Mouse (Mus musculus): ENCODE measurements around the gene Psmb11. TPM values are rescaled to one million over a fixed set of nuclear protein-coding genes. Genes with fewer than 3 reads are reported as not detected.

The Psmb11 gene
- polyA plus RNA-seq, 1 experiment = not detected

GRCm38 (mm10) chr14:54616226-54616825 is 4.9 kb upstream of the Psmb11 start:
- no peak overlapping the region for H3K4me3 ChIP-seq (ENCODE audit: insufficient read depth, low read length)

DNA sequence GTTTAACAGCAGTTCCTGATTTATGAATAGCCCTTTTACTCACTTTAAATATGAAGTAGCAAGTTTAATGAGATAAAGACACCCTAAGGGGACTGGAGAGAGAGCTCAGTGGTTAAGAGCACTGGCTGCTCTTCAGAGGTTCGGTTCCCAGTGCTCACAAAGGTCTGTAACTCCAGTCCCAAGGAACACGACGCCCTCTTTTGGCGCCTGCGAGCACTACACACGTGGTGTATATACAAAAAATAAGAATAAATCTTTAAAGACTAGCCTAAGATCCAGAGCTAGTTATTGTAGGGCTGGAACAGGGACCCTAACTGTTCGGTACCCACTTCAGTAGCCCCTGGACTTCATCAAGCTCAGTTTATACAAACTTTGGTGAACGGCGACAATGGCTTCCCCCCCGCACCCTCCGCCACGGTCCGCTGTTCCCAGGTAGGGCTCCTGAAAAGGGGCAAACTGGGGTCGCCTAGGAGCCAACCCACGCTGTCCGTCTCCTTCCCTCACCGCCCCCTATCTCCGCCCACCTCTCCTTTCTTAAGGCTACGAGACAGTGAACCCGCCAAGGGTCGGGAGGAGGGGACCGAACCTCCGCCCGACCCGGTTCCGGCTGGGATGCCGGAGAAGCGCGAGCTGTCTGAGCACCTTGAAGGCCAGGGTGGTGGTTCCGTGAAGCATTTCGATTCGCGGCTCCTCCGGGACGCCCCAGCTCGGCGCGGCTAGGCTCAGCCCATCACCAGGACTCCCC is 3.9 kb upstream of the Psmb11 start:
- peak overlapping the region; percentile 91 for H3K4me3 ChIP-seq (ENCODE audit: insufficient read depth, low read length)
- TF ChIP-seq POLR2A (IDR thresholded peaks at IDR 0.05; ENCODE audit: low read depth, low read length) (no peak), CTCF (IDR thresholded peaks at IDR 0.05; ENCODE audit: borderline replicate concordance, insufficient read depth, low read length) (no peak)
- peaks cover 3% of the 10 kb centered on the region; the same call in 1 of the 2 replicates for H3K4me1 ChIP-seq (ENCODE audit: control insufficient read depth, insufficient read depth, low read length)
- H3K27ac ChIP-seq (ENCODE audit: insufficient read depth, low read length) = no peak overlapping the region

More at GRCm38 (mm10) chr14:54616226-54616825, 4.9 kb upstream of the Psmb11 start:
- Histone ChIP-seq H3K4me1 (ENCODE audit: control insufficient read depth, insufficient read depth, low read length) (peaks cover 3% of the 10 kb centered on the region; the same call in 1 of the 2 replicates), H3K27ac (ENCODE audit: insufficient read depth, low read length) (no peak overlapping the region)
- TF ChIP-seq CTCF (IDR thresholded peaks at IDR 0.05; ENCODE audit: borderline replicate concordance, insufficient read depth, low read length) = no peak
- no peak for TF ChIP-seq POLR2A (IDR thresholded peaks at IDR 0.05; ENCODE audit: low read depth, low read length)

DNA sequence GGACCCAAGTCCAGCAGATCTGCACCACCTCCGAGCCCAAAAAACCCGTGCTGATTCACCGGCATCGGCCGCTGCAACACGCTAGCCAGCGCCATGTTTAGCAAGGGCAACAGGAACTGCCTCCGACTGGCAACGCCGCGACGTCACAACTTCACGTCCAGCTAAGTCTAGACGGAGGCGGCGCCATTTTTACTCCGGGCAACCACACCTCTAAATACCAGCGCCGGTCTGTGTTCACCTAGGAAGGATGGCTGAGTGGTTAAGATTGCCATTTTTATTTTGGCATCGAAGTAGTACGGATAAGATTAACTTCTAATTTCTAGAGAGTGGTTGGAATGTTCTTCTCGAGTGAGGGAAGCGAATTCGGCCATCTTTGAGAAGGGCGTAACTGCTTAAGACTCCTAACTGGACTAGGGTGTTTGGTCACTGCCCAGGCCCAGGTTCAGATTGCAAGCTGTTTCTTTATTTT is 3.3 kb upstream of the Psmb11 start, which contains the start of gene Psmb5:
Gene Psmb5 (minus strand): TSS at position 126 of the 469 bp plus-strand sequence.
- Histone ChIP-seq H3K4me3 (ENCODE audit: insufficient read depth, low read length) (peak within 1 kb of the TSS; percentile 91), H3K4me1 (ENCODE audit: control insufficient read depth, insufficient read depth, low read length) (peaks cover 3% of the 10 kb centered on the region; the same call in 1 of the 2 replicates), H3K27ac (ENCODE audit: insufficient read depth, low read length) (peak within 1 kb of the TSS; percentile 55)
- no peak for TF ChIP-seq CTCF (IDR thresholded peaks at IDR 0.05; ENCODE audit: borderline replicate concordance, insufficient read depth, low read length)
- peak; percentile 80 for TF ChIP-seq POLR2A (IDR thresholded peaks at IDR 0.05; ENCODE audit: low read depth, low read length)

DNA sequence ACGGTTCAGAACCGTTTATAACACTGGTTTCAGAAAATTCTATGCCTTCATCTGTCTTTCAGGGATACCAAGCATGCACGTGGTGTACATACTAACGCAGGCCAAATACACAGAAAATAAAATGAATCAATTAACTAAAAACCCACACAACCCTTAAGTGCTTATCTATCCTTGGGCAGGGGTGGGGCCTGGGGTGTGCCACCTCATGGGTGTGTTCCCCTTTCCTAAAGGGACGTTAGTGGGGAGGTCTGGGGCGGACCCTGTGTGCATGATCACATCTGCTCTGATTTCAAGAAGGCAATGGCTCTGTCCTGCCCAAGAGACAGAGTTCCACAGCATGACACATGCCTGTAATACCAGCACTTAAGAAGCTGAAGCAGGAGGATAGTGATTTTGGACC is 2.1 kb downstream of the Psmb11 start:
- TF ChIP-seq POLR2A (IDR thresholded peaks at IDR 0.05; ENCODE audit: low read depth, low read length) (no peak), CTCF (IDR thresholded peaks at IDR 0.05; ENCODE audit: borderline replicate concordance, insufficient read depth, low read length) (no peak)
- Histone ChIP-seq H3K27ac (ENCODE audit: insufficient read depth, low read length) (no peak overlapping the region), H3K4me1 (ENCODE audit: control insufficient read depth, insufficient read depth, low read length) (no peaks in the 10 kb centered on the region), H3K4me3 (ENCODE audit: insufficient read depth, low read length) (no peak overlapping the region)

GRCm38 (mm10) chr14:54624976-54625375 is 3.7 kb downstream of the Psmb11 start:
- TF ChIP-seq POLR2A (IDR thresholded peaks at IDR 0.05; ENCODE audit: low read depth, low read length) = no peak
- no peak for TF ChIP-seq CTCF (IDR thresholded peaks at IDR 0.05; ENCODE audit: borderline replicate concordance, insufficient read depth, low read length)
- H3K4me1 ChIP-seq (ENCODE audit: control insufficient read depth, insufficient read depth, low read length) = no peaks in the 10 kb centered on the region
- no peak overlapping the region for H3K27ac ChIP-seq (ENCODE audit: insufficient read depth, low read length)
- H3K4me3 ChIP-seq (ENCODE audit: insufficient read depth, low read length) = no peak overlapping the region

DNA sequence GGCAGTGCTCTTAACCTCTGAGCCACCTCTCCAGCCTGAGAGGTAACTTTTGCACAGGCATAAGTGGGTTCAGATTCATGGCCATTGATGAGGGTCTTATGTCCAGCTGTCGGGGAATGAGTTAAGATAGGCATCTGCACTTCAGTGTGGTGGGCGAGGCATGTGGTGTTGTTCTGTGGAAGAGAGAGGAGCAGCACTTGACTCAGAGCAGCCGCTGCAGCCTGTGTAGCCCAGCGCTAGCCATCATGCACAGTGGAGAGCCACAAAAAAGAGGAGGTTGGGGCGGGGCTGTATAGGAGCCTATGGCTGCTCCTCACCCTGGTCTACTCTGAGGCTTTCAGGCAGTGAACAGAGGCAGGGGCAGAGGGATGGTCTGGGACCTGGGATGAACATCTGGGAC is 6.9 kb downstream of the Psmb11 start:
- TF ChIP-seq CTCF (IDR thresholded peaks at IDR 0.05; ENCODE audit: borderline replicate concordance, insufficient read depth, low read length) = no peak
- TF ChIP-seq POLR2A (IDR thresholded peaks at IDR 0.05; ENCODE audit: low read depth, low read length) = no peak
- H3K27ac ChIP-seq (ENCODE audit: insufficient read depth, low read length) = no peak overlapping the region
- H3K4me1 ChIP-seq (ENCODE audit: control insufficient read depth, insufficient read depth, low read length) = no peaks in the 10 kb centered on the region
- H3K4me3 ChIP-seq (ENCODE audit: insufficient read depth, low read length) = no peak overlapping the region

- H3K4me1 ChIP-seq (ENCODE audit: control insufficient read depth, insufficient read depth, low read length) = no peaks in the 10 kb centered on the region
- H3K4me3 ChIP-seq (ENCODE audit: insufficient read depth, low read length) = no peak overlapping the region
- H3K27ac ChIP-seq (ENCODE audit: insufficient read depth, low read length) = no peak overlapping the region
- TF ChIP-seq CTCF (IDR thresholded peaks at IDR 0.05; ENCODE audit: borderline replicate concordance, insufficient read depth, low read length) = no peak
- no peak for TF ChIP-seq POLR2A (IDR thresholded peaks at IDR 0.05; ENCODE audit: low read depth, low read length)
Observed at GRCm38 (mm10) chr14:54629797-54630196, 8.6 kb downstream of the Psmb11 start.

GRCm38 (mm10) chr14:54630583-54631239 is 9.5 kb downstream of the Psmb11 start:
- no peak overlapping the region for H3K27ac ChIP-seq (ENCODE audit: insufficient read depth, low read length)

GRCm38 (mm10) chr14:54631240-54631599 is 10.0 kb downstream of the Psmb11 start:
- no peak overlapping the region for H3K27ac ChIP-seq (ENCODE audit: insufficient read depth, low read length)
- H3K4me1 ChIP-seq (ENCODE audit: control insufficient read depth, insufficient read depth, low read length) = no peaks in the 10 kb centered on the region

More at GRCm38 (mm10) chr14:54630583-54631239, 9.5 kb downstream of the Psmb11 start:
- TF ChIP-seq CTCF (IDR thresholded peaks at IDR 0.05; ENCODE audit: borderline replicate concordance, insufficient read depth, low read length) (no peak), POLR2A (IDR thresholded peaks at IDR 0.05; ENCODE audit: low read depth, low read length) (no peak)
- Histone ChIP-seq H3K4me1 (ENCODE audit: control insufficient read depth, insufficient read depth, low read length) (no peaks in the 10 kb centered on the region), H3K4me3 (ENCODE audit: insufficient read depth, low read length) (no peak overlapping the region)

More at GRCm38 (mm10) chr14:54631240-54631599, 10.0 kb downstream of the Psmb11 start:
- no peak overlapping the region for H3K4me3 ChIP-seq (ENCODE audit: insufficient read depth, low read length)
- TF ChIP-seq POLR2A (IDR thresholded peaks at IDR 0.05; ENCODE audit: low read depth, low read length) = no peak
- TF ChIP-seq CTCF (IDR thresholded peaks at IDR 0.05; ENCODE audit: borderline replicate concordance, insufficient read depth, low read length) = no peak

Data from embryonic fibroblast, embryonic 13.5 days (primary cell).